Mouse (Mus musculus): Measurements from ENCODE around the gene Itgal.

DNA sequence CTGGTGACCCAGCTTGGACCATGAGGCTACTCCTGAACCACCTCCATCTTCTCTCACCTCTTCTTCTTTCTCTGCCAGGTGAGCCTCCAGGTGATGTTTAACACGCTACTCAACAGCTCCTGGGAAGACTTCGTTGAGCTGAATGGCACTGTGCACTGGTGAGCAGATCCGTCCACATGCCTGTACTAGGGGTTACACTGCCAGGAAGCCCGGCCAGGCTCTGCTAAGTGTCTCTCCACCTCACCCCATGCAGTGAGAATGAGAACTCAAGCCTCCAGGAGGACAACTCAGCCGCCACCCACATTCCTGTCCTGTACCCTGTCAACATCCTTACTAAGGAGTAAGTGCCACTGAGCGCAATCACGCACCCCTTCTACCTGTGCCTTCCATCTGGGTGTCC, 28.9 kb downstream of the Itgal start:
- TF ChIP-seq USF1 (IDR thresholded peaks at IDR 0.05; ENCODE audit: low read depth), result no peak
- no peak for TF ChIP-seq CTCF (IDR thresholded peaks at IDR 0.05; ENCODE audit: control insufficient read depth, insufficient read depth, insufficient read length)
- TF ChIP-seq MYOD1 (IDR thresholded peaks at IDR 0.05; ENCODE audit: control insufficient read depth, insufficient read length, low read depth), result no peak
- TF ChIP-seq MYOG (IDR thresholded peaks at IDR 0.05; ENCODE audit: control insufficient read depth, extremely low read depth, insufficient read length), result no peak
- no peak for TF ChIP-seq MAX (IDR thresholded peaks at IDR 0.05)
- TF ChIP-seq CEBPB (IDR thresholded peaks at IDR 0.05; ENCODE audit: low read depth), result no peak
- TF ChIP-seq FOSL1 (IDR thresholded peaks at IDR 0.05; ENCODE audit: insufficient read depth, low read length, poor library complexity, severe bottlenecking), result no peak

Measured in C2C12 (cell line).